Mouse (Mus musculus) gastrocnemius, adult 8-10 months (tissue): ENCODE results near the gene Tmem216. TPM values are rescaled to one million over a fixed set of nuclear protein-coding genes. Genes with fewer than 3 reads are reported as not detected.
"Not testable (repeated sequence)": the region's sequence is repeated elsewhere in the genome, so short reads cannot be mapped to it uniquely, and the experiment has no call there.

Experiments
- DNase-seq, 2 experiments: peaks; one replicate each; pipeline ENCODE4 v3.0.0; 2022; ENCODE audit warnings: low spot score in 2 of 2
- total RNA-seq, 4 experiments: library from RNA; stranded (reverse); gene quantifications; 2 replicates each; pipeline ENCODE4 v1.2.4; 2022

Gene Tmem216
- total RNA-seq, 4 experiments from 2014 or later = 2.3 to 3.1 (median 2.7) TPM

DNA sequence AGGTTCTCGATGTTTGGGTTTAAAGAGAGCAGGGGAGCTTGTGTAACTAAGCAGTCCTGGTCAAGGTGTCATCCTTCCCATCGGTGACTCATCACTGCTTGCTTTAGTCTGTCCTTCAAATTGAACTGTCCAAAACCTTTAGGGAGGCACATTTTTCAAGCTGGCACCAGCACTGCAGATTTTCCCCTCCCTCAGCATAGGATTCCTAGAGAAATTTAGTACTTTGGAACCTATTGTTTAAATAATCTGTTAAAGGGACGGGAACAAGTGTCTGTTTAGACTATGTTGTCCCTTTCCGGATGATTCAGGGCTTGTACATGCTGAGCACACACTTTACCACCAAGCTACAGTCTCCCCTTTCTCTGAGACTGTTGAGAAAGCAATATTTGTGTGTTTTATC is 9.2 kb upstream of the Tmem216 start:
- no peak for DNase-seq

DNA sequence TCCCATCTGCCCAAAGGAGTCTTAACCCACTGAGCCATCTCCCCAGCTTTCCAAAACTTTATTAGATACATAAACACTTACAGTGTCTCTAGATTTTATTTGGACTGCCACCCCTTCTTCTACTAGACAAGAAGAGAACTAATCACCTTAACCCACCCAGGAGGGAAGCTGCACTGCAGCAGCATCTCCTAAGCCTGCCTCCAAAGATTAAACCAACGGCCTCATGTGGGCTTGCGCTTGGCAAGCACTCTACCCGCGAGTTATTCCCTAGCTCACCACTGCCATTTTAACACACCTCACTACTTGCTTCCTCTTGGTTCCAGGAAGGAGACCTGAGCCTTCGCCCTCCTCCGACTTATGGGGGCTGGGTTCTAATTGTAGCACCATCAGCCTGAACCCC is 8.2 kb upstream of the Tmem216 start:
- no peak for DNase-seq

- no peak for DNase-seq
Measured at GRCm38 (mm10) chr19:10562351-10562750, 6.3 kb upstream of the Tmem216 start.

DNA sequence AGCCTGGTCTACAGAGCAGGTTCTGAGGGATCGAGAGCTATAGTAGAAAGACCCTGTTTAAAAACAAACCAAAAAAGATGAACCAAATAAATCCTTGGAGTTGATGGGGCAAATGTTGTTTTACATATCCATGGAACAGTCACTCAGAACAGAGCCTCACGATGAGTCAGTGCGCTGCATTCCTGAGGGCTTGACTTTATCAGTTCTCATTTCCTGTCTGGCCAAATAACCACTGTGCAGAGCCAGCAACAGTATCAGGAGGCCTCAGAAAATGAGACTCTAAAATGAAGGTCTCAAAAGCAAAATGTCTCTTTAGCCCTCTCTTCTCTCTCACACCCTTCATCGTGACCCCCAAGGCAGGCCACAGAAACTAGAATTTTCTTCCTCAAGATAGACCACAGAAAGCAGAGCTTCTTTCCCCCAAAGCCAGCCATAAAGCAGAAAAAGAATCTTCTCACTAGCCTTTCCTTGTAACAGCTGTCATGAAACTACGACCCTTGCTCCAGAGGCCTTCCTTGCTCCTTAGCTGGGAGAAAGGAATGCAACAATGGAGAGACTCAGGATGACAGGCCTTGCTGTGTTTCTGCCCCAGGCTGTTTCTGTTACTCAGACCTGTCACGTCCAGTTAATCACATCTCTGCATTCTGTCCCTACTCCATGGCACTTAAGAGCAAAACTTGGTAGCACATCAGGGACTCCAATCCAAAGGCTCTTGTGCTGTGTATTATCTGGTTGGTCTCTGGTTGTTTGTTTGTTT is 5.7 kb upstream of the Tmem216 start:
- DNase-seq = no peak

GRCm38 (mm10) chr19:10560108-10560507 is 4.1 kb upstream of the Tmem216 start:
- no peak for DNase-seq

DNA sequence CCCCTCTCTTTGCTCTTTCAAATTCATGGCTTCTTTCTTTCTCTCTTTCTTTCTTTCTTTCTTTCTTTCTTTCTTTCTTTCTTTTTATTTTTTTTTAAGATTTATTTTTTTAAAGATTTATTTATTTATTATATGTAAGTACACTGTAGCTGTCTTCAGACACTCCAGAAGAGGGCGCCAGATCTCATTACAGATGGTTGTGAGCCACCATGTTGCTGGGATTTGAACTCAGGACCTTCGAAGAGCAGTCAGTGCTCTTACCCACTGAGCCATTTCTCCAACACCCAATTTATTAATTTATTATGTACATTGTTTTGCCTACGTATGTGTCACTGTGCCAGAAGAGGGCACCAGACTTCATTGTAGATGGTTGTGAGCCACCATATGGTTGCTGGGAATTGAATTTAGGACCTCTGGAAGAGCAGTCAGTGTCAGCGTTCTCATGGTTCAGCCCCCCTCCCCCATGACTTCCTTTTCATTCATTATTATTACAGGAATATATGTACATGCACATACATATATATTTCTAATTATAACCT is 1.9 kb upstream of the Tmem216 start:
- not testable (repeated sequence) for DNase-seq

DNA sequence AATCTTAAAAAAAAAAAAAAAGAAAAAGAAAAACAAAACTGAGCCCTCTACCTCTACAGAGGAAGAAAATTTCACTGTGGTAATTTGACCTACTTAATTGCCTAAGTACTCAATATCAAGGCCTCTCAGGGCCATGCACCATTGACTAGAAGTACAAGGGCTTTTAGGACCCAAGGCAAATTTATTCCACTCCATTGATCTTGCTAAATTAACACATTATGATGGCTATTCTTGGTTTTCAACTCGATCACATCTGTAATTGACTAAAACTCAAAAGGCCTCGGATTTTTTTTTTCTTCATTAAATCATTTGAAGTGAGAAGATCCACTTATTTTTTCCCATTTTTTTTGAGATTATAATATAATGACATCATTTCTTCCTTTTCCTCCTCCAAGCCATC is 1.4 kb upstream of the Tmem216 start:
- DNase-seq = no peak

GRCm38 (mm10) chr19:10557001-10557400 is 963 bp upstream of the Tmem216 start:
- DNase-seq = no peak

GRCm38 (mm10) chr19:10539454-10539853 is 16.6 kb downstream of the Tmem216 start:
- DNase-seq = no peak

- DNase-seq = no peak
Measured at GRCm38 (mm10) chr19:10530082-10530481, 26.0 kb downstream of the Tmem216 start.

- no peak for DNase-seq
Measured at GRCm38 (mm10) chr19:10525910-10526309, 30.1 kb downstream of the Tmem216 start, which contains the start of gene Sdhaf2. TSS of gene Sdhaf2 (minus strand) at chr19:10526142.

DNA sequence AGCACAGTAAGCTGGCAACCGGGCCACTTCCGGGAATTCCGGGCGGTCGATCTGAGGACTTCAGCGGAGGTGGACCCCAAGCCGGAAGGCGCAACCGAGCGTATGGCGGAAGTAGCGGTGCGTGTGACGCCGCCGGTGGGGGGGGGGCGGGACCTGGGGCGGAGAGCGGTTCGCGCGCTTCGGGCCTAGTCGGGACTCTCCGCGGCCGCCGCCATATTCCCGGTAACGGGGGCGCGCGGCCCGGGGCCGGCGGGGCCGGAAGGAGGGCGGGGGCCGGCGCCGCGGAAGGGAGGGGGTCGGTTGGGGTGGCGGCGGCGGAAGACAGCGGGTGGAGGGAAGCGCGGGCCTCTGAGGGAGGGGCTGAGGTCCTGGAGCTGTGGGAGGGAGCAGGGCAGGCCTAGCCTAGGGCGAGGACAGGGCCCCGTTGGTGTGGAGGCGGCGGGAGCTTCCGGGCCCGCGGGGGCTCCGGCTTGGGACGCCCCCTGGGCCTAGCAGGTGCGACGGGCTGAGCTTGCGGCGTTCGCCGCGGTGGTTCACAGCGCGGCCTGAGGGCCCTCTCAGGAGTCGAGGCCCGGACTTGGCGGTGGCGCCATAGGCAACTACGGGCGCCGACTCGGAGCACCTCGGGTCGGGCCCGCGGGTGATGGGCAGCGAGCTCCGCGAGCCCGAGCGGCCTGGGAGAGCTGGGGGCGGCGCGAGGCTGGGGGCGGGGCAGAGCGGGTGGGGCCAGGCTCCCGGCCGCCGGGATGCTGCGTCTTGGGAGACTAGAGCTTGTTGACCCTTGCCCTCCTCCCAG is 30.7 kb downstream of the Tmem216 start, which contains the start of gene Cpsf7:
Gene Cpsf7 (plus strand): TSS at position 161 of the 796 bp plus-strand sequence.
- DNase-seq = peak; percentile 83 to 90

DNA sequence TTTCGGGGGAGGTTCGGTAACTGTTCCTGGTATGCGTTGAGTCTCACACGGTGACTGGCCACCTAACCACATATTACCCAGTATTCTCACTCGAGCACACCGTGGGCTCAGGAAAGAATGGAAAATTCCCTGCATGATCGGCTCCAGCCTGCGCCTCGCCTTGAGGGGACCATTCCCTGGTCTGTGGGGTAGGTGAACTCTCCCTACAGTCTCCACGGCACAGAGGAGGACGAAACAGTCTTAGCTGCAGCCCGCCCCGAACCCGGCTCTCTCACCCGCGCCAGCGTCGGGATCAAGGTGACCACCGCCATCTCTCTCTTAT is 31.3 kb downstream of the Tmem216 start:
- DNase-seq = no peak

GRCm38 (mm10) chr19:10523483-10524080 is 32.5 kb downstream of the Tmem216 start:
- DNase-seq = no peak

DNA sequence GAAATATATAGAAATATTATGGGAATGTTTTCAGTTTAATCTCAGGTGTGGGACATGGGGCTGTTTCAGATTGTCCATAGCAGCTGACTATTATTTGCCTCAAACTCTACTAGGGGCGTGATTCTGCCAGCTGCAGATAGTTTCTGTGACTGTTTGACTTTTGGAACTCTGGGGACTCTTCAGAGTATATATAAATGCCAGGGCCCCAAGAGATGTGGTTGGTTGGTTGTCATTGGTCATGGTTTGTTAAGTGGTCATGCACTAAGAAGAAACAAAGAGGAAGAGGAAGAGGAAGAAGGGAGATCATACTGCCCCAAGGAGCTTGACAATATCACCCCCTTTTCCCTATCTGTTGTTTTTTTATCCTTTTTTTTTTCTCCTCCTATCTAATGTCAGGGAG is 34.1 kb downstream of the Tmem216 start:
- no peak for DNase-seq

DNA sequence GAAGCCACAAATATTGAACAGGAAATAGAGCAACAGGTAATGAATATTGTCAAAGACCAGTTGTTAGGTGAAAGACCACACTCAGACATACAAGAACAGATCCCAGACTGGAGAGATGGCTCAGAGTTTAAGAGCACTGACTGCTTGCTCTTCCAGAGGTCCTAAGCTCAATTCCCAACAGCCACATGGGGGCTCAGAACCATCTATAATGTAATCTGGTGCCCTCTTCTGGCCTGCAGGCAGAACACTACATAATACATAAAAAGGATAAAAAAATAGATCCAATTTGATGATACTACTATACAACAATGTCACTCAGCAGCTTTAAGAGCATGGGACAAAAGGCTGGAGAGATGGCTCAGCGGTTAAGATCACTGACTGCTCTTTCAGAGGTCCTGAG is 35.7 kb downstream of the Tmem216 start:
- DNase-seq = no peak

- no peak for DNase-seq
Measured at GRCm38 (mm10) chr19:10510759-10511330, 45.2 kb downstream of the Tmem216 start.

DNA sequence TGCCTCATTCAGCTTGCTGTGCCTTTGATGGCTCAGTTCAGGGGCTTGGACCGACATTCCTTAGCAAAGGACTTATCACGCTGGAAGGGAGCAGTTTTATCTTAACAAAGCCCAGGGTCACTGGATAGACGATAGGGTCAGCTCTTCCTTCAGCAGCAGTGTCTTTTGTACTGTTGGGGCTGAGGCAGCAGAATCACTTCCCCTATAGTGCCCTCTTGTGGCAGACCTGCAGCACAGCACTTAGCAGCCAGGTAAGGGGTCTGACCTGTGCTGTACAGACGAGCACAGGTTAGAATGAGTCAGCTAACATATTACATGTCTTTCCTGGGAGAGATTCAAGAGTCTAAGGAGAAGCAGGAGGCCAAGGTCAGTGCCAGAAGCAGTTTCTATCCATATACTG is 53.5 kb downstream of the Tmem216 start:
- DNase-seq = no peak

- no peak for DNase-seq
Measured at GRCm38 (mm10) chr19:10500581-10500980, 55.5 kb downstream of the Tmem216 start.

DNA sequence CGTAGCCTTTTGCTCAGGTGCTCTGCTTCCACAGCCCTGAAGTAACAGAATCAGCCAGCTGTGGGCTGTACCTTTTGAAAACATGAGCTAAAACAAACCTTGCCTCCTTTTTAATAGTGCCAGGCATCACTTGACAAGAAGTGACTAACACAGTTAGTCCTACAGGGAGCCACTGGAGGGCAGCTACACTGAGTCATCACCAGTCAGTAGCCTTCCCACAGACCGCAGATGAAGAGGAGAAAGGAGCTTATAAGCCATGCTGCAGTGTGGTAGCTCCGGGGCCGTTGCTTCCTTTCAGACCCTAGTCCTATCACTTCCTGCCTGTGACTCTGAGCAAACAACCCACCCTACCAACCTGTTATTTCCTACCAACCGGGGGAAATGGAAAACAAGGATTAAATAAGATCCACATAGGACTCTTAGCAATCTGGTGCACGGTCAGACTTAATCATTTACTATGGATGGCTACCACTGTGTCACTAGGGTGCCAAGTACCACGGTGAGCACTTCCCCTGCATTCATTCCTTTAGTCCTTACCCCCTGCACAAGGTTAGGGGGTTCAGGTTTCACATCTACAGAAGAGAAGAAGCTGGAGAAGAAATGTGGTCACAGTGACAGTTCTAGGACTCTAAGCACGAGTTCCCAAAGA is 58.4 kb downstream of the Tmem216 start:
- no peak for DNase-seq

DNA sequence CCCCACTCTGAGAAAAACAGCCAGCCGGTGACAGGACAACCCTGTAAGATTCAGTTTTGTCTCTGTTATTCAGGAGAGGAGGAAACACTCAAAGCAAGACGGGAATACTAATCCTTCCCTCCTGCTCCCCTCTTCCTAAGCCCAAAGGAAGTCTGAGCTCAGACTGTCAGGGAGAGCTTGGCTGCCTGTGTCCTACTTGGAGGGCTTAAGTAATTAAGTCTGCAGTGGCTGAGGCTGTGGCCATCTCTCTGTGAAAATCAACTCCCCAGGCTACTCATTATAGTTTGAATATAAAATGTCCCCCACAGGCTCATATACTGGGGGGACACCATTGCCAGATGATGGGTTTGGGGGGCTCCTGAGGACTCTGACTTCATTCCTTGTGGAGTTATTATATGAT is 59.1 kb downstream of the Tmem216 start:
- DNase-seq = no peak
